Mouse (Mus musculus): ENCODE data around the gene Tspear.

DNA sequence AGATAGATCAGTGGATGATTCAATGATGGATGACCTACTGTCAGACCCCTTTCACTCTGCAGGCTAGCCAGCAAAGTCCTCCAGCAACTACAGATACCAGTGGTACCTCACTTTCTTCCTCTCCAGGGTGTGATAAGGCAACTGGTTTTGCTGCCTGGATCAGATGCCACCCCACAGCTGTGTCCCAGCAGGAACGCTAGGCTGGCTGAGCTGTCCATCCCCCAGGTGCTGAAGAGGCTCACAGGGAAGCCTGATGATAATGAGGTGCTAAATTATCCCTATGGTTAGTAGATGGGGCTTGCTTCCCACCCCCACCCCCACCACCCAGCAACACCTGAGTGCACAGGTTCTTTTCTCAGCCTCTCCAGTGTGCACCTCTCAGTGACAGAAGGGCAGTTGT is 181.2 kb downstream of the Tspear start:
- no peak for TF ChIP-seq CTCF (IDR thresholded peaks at IDR 0.05; ENCODE audit: borderline replicate concordance, insufficient read depth, low read depth, low read length)
- no peak for TF ChIP-seq POLR2A (IDR thresholded peaks at IDR 0.05; ENCODE audit: borderline replicate concordance, insufficient read depth, low read length)

Measured in cerebellum, adult 2 months (tissue).